Mouse (Mus musculus) forebrain, embryonic 15.5 days (tissue): ENCODE measurements at regions not wholly inside any gene's neighbourhood (a gene's known extent, or its start where the extent isn't known, plus 50 kb on each side); places are given as distances from the start of the nearest gene placed in this dataset.

Experiments
- ATAC-seq: fragments of 200-750 bp; cut with Nextera tagmentation; replicated peaks from 2 replicates; pipeline ENCODE4 v1.8.0; 2017; ENCODE audit warnings: mild to moderate bottlenecking, moderate TSS enrichment, moderate library complexity
- H3K27ac ChIP-seq: fragments of 300-500 bp; sonication (generic); replicated peaks from 2 replicates; pipeline ENCODE4 v1.5.1; 2015; ENCODE audit warnings: mild to moderate bottlenecking, inconsistent platforms
- H3K27me3 ChIP-seq: fragments of 300-500 bp; sonication (generic); 2 replicates; pipeline ENCODE4 v1.6.1; 2015; ENCODE audit warnings: inconsistent platforms
- H3K36me3 ChIP-seq: fragments of 300-500 bp; sonication (generic); 2 replicates; pipeline ENCODE4 v1.6.1; 2015; ENCODE audit warnings: mild to moderate bottlenecking, inconsistent platforms
- H3K4me1 ChIP-seq: fragments of 300-500 bp; sonication (generic); 2 replicates; pipeline ENCODE4 v1.6.1; 2015; ENCODE audit warnings: inconsistent platforms
- H3K4me2 ChIP-seq: fragments of 300-500 bp; sonication (generic); replicated peaks from 2 replicates; pipeline ENCODE4 v1.6.1; 2015; ENCODE audit warnings: mild to moderate bottlenecking, inconsistent platforms
- H3K4me3 ChIP-seq: fragments of 300-500 bp; sonication (generic); 2 replicates; pipeline ENCODE4 v1.5.1; 2015; ENCODE audit warnings: mild to moderate bottlenecking, inconsistent platforms
- H3K9ac ChIP-seq: fragments of 300-500 bp; sonication (generic); replicated peaks from 2 replicates; pipeline ENCODE4 v1.6.1; 2015; ENCODE audit warnings: mild to moderate bottlenecking, inconsistent platforms
- H3K9me3 ChIP-seq: fragments of 300-500 bp; sonication (generic); 2 replicates; pipeline ENCODE4 v1.6.1; 2016; ENCODE audit warnings: inconsistent platforms
- WGBS: fragments of 180-500 bp; shearing (Covaris S2); methylation state at CpG from one replicate; pipeline ENCODE4 v1.1.7; 2015; ENCODE audit warnings: mixed read lengths; 5-methylcytosine and 5-hydroxymethylcytosine counted together

GRCm38 (mm10) chr8:26266384-26266783 lies 147.1 kb downstream of the Gm45692 start:
- no peak for ATAC-seq
- H3K27ac ChIP-seq = peak overlapping the region; percentile 31; the same call in 1 of the 2 replicates
- WGBS = 18% methylated on average over 4 of the region's 4 CpGs
- no peaks in the 10 kb centered on the region for H3K36me3 ChIP-seq
- peaks cover 54% of the 10 kb centered on the region for H3K4me1 ChIP-seq
- no peak overlapping the region for H3K4me3 ChIP-seq
- H3K27me3 ChIP-seq = no peaks in the 10 kb centered on the region
- H3K9me3 ChIP-seq = no peaks in the 10 kb centered on the region; the same call in 1 of the 2 replicates
- no peak overlapping the region for H3K9ac ChIP-seq
- no peak overlapping the region for H3K4me2 ChIP-seq

GRCm38 (mm10) chr8:26267569-26267968 lies 148.2 kb downstream of the Gm45692 start:
- H3K4me2 ChIP-seq = no peak overlapping the region
- no peak for ATAC-seq
- 0 out of 2 replicates have a peak overlapping the region, but pooled peaks have one; percentile 21 for H3K27ac ChIP-seq
- no peaks in the 10 kb centered on the region for H3K9me3 ChIP-seq
- H3K4me1 ChIP-seq = peaks cover 55% of the 10 kb centered on the region
- no peak overlapping the region for H3K4me3 ChIP-seq
- no peaks in the 10 kb centered on the region for H3K27me3 ChIP-seq
- H3K36me3 ChIP-seq = no peaks in the 10 kb centered on the region
- 31% methylated on average over 4 of the region's 4 CpGs for WGBS
- no peak overlapping the region for H3K9ac ChIP-seq

- peaks cover 68% of the 10 kb centered on the region for H3K4me1 ChIP-seq
- ATAC-seq = no peak
- H3K9me3 ChIP-seq = no peaks in the 10 kb centered on the region
- no peaks in the 10 kb centered on the region for H3K27me3 ChIP-seq
- H3K9ac ChIP-seq = no peak overlapping the region
- peak overlapping the region; percentile 23; the same call in 1 of the 2 replicates for H3K27ac ChIP-seq
- no peak overlapping the region for H3K4me3 ChIP-seq
- 11% methylated on average over 17 of the region's 17 CpGs for WGBS
- H3K4me2 ChIP-seq = 0 out of 2 replicates have a peak overlapping the region, but pooled peaks have one; percentile 6
- no peaks in the 10 kb centered on the region for H3K36me3 ChIP-seq
Observed at GRCm38 (mm10) chr8:26268751-26269415, 149.5 kb downstream of the Gm45692 start.

- H3K9ac ChIP-seq = no peak overlapping the region
- 44% methylated on average over 4 of the region's 4 CpGs for WGBS
- H3K4me1 ChIP-seq = peaks cover 40% of the 10 kb centered on the region
- no peak overlapping the region for H3K27ac ChIP-seq
- no peaks in the 10 kb centered on the region for H3K9me3 ChIP-seq
- no peak for ATAC-seq
- H3K4me2 ChIP-seq = no peak overlapping the region
- no peak overlapping the region for H3K4me3 ChIP-seq
- no peaks in the 10 kb centered on the region for H3K36me3 ChIP-seq
- no peaks in the 10 kb centered on the region for H3K27me3 ChIP-seq
Observed at GRCm38 (mm10) chr8:26272110-26272509, 152.8 kb downstream of the Gm45692 start.

DNA sequence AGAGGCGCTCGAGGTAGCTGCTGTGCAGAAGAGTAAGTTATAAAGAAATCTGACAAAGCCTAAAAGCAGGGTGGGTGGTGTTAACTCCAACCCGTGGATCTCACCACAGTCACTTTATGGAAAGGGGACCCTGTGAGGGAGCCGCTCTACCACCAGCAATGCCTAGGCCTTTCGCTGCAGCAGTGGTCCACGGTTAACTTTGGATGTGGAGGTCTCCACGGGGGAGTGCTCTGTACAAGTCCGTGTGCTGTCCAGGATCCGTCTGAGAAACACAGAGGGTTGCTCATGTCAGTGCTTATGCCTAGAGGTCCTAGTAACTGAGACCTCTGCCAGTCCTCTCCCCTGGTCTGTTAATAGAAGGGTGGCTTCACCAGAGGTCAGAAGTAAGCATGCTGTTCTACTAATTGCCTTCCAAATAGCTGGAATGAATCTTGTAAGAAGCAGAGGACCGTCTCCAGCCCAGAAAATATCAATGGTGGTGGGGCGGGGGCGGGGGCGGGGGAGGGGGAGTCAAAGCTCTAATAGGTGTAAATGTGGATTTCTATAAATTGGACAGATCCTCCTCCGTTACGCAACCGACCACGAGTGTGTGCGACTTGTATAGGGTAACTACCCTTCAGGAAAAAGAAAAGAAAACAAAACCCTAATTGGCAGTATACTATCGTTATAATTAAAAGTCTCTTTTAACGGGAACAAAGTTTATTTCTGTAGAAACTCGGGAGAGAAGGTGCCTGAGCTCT lies 153.5 kb downstream of the Gm45692 start:
- 23% methylated on average over 21 of the region's 21 CpGs for WGBS
- H3K4me3 ChIP-seq = 0 out of 2 replicates have a peak overlapping the region, but pooled peaks have one; percentile 5
- peaks cover 32% of the 10 kb centered on the region for H3K4me1 ChIP-seq
- no peak overlapping the region for H3K27ac ChIP-seq
- no peak for ATAC-seq
- H3K4me2 ChIP-seq = peak overlapping the region; percentile 22; the same call in 1 of the 2 replicates
- H3K9me3 ChIP-seq = no peaks in the 10 kb centered on the region
- no peak overlapping the region for H3K9ac ChIP-seq
- no peaks in the 10 kb centered on the region for H3K36me3 ChIP-seq
- H3K27me3 ChIP-seq = no peaks in the 10 kb centered on the region

- H3K4me2 ChIP-seq = peak overlapping the region; percentile 22; the same call in 1 of the 2 replicates
- H3K27me3 ChIP-seq = no peaks in the 10 kb centered on the region
- peaks cover 27% of the 10 kb centered on the region for H3K4me1 ChIP-seq
- H3K9me3 ChIP-seq = no peaks in the 10 kb centered on the region
- H3K4me3 ChIP-seq = 0 out of 2 replicates have a peak overlapping the region, but pooled peaks have one; percentile 5
- ATAC-seq = no peak
- no peaks in the 10 kb centered on the region for H3K36me3 ChIP-seq
- WGBS = under 1% methylated on average over 12 of the region's 12 CpGs
- H3K9ac ChIP-seq = no peak overlapping the region
- no peak overlapping the region for H3K27ac ChIP-seq
Observed at GRCm38 (mm10) chr8:26273415-26273760, 154.1 kb downstream of the Gm45692 start.

DNA sequence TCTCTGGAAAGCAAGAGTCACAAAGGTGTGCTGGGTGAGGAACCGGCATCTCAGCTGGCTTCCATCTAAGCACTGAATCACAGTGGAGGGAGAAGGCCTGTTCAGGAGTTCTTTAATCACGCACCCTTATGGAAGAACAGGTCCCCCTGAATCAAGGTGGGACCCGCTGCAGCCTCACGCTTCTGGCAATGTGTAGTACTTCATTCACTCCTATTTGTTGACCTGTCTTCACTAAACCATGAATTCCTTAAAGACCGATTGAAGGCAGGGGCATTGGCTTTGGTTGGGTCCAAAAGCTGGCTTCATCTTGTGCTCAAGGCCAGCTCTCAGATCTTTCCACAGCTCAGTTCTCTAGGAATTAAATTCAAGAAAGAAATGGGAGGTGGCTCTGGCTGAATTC lies 154.5 kb downstream of the Gm45692 start:
- H3K4me1 ChIP-seq = peaks cover 23% of the 10 kb centered on the region
- H3K9ac ChIP-seq = no peak overlapping the region
- no peaks in the 10 kb centered on the region for H3K36me3 ChIP-seq
- no peak for ATAC-seq
- no peaks in the 10 kb centered on the region for H3K9me3 ChIP-seq
- WGBS = 44% methylated on average over 5 of the region's 5 CpGs
- no peak overlapping the region for H3K27ac ChIP-seq
- 0 out of 2 replicates have a peak overlapping the region, but pooled peaks have one; percentile 22 for H3K4me2 ChIP-seq
- no peak overlapping the region for H3K4me3 ChIP-seq
- H3K27me3 ChIP-seq = no peaks in the 10 kb centered on the region

- no peak overlapping the region for H3K9ac ChIP-seq
- no peak for ATAC-seq
- H3K9me3 ChIP-seq = no peaks in the 10 kb centered on the region
- no peaks in the 10 kb centered on the region for H3K27me3 ChIP-seq
- no peaks in the 10 kb centered on the region for H3K36me3 ChIP-seq
- WGBS = 93% methylated on average over 6 of the region's 6 CpGs
- peaks cover 16% of the 10 kb centered on the region for H3K4me1 ChIP-seq
- no peak overlapping the region for H3K27ac ChIP-seq
- no peak overlapping the region for H3K4me2 ChIP-seq
- H3K4me3 ChIP-seq = no peak overlapping the region
Observed at GRCm38 (mm10) chr8:26274481-26274880, 155.1 kb downstream of the Gm45692 start.

DNA sequence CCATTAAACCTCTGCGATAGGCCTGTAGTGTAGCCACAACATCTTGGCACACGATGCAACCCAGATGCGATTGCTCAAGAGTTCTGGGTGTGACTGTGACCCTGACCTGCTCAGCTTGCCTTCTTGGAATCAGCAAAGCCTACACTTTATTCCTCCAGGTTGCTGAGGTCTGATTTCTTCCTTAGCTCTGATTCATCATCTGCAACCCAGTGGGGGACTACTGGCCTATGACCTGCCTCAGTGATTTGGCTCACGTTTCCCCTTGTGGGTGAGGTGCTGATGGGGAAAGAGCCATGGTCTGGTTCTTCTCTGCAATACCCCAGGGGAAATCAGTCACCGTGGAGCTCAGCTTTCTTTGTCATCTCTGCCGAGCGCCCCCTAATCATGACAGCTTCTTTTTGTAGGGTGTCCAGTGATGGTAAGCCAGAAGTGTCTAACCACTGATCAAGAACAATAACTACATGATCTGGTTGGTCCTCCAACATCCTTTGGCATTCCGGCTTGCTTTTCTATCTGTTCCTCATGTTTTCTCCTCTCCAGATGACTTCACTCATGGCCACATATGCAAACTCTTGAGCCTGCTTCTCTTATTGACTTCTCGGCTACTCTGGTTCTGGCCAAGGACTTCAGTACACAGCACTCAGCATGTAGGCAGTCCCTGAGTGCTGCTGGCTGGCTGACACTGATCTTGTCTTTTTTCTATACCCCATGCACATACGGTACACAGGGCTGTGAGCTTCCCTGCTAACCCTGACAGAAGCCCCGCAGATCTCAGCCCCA lies 163.0 kb downstream of the Gm45692 start:
- H3K27me3 ChIP-seq = no peaks in the 10 kb centered on the region
- peaks cover 3% of the 10 kb centered on the region for H3K4me1 ChIP-seq
- no peaks in the 10 kb centered on the region for H3K9me3 ChIP-seq
- 79% methylated on average over 11 of the region's 11 CpGs for WGBS
- ATAC-seq = no peak
- no peaks in the 10 kb centered on the region for H3K36me3 ChIP-seq
- no peak overlapping the region for H3K4me3 ChIP-seq
- H3K4me2 ChIP-seq = no peak overlapping the region
- no peak overlapping the region for H3K9ac ChIP-seq
- H3K27ac ChIP-seq = no peak overlapping the region

GRCm38 (mm10) chr8:26283957-26284356 lies 164.6 kb downstream of the Gm45692 start:
- no peak overlapping the region for H3K4me2 ChIP-seq
- no peaks in the 10 kb centered on the region for H3K36me3 ChIP-seq
- H3K27me3 ChIP-seq = no peaks in the 10 kb centered on the region
- no peak for ATAC-seq
- 64% methylated on average over 2 of the region's 2 CpGs for WGBS
- H3K4me3 ChIP-seq = no peak overlapping the region
- no peak overlapping the region for H3K27ac ChIP-seq
- H3K4me1 ChIP-seq = peaks cover 9% of the 10 kb centered on the region
- no peak overlapping the region for H3K9ac ChIP-seq
- H3K9me3 ChIP-seq = no peaks in the 10 kb centered on the region

DNA sequence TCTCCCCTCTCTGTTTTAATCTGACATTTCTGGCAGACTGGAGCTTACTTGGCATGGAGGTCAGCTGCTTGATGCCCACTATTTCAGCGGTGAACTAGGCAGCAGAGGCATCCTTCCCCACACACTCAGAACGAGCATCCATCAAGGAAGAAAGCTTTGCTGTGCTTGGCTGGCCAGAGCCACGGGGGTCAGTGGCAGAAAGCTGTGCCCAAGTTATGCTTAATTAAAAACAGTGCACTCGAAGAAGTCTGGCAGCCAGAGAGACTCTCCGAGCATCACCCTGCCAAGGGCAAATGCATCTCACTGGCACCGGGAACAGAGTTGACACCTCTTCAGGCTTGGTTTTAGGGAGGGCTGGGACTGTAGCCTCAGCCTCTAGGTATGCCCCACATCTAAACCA lies 168.3 kb downstream of the Gm45692 start:
- Histone ChIP-seq H3K4me2 (no peak overlapping the region), H3K9me3 (no peaks in the 10 kb centered on the region), H3K4me3 (no peak overlapping the region), H3K27ac (no peak overlapping the region), H3K36me3 (no peaks in the 10 kb centered on the region), H3K9ac (no peak overlapping the region), H3K27me3 (no peaks in the 10 kb centered on the region), H3K4me1 (peaks cover 9% of the 10 kb centered on the region)
- 42% methylated on average over 6 of the region's 6 CpGs for WGBS
- no peak for ATAC-seq

DNA sequence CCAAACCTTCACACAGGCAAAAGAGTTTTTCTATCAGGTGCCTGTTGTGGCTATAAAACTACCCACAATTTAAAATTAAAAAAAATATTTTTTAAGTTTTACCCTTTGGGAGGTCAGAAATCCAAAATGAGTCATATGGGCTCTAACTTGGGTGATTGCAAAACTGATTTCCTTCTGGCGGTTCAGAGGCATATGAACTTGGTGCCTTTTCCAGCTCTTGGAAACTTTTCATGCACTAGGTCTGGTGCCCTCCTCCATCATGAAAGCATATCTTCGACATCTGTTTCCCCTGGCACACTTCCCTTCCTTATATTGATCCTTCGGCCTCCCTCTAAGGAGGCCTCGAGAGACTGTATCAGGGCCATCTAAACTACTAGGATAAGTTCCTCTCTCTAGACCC lies 168.8 kb downstream of the Gm45692 start:
- no peak overlapping the region for H3K9ac ChIP-seq
- ATAC-seq = no peak
- no peaks in the 10 kb centered on the region for H3K27me3 ChIP-seq
- 69% methylated on average over 4 of the region's 4 CpGs for WGBS
- no peak overlapping the region for H3K4me2 ChIP-seq
- no peak overlapping the region for H3K4me3 ChIP-seq
- H3K36me3 ChIP-seq = no peaks in the 10 kb centered on the region
- peaks cover 9% of the 10 kb centered on the region for H3K4me1 ChIP-seq
- no peak overlapping the region for H3K27ac ChIP-seq
- no peaks in the 10 kb centered on the region for H3K9me3 ChIP-seq
